Mouse (Mus musculus): ENCODE measurements around the gene Zfp606. TPM values are rescaled to one million over a fixed set of nuclear protein-coding genes. Genes with fewer than 3 reads are reported as not detected.
A peak's percentile ranks its signal among the peaks of the same experiment; 100 is the strongest.

Gene Zfp606
- polyA plus RNA-seq (2014; fragmentation: Nextera tagmentation; extraction: Ambion mirVana) = 21.5 and 25.0 TPM in 2 replicates

DNA sequence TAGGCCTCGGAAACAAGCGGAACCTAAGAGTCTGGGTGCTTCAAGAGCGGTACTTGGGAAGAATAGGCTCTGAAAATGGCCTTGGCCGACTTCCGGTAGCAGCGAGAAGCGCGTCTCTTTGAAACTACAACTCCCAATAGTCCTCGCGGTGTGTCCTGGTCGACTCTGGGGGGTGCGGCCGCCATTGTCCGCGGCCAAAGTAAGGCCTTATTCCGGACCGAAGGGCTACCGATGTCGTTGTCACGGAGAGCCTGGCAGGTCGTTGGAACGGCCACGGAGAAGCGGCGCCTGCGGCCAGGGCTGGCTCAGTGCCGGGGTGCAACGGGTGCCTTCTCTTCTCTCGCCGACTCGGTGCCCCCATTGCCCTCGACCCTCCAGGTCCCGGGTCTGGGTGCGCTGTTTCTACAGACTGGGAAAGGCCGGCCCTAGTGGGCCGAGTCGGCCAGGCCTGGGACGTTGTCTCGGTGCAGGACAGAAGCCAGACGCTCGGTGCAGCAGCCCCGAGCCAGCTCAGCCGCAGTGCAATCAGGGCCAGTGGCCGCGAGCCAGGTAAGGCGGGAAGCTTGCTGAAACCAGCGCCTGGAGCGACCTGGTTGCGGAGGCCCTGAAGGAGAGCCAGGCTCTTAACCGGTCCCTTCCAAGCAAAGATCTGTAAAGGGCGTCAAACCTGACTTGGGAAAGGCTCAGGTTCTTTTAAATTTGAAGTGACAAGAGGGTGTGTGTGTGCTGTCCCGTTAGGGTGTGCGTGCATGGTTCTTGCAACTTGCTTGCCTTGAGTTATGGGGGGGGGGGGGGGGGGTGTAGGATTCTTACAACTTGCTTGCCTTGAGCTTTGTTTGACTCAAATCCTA is at the start of gene Zfp606:
Zfp606 (plus strand) TSS at position 136 of the 851 bp plus-strand sequence.
- under 1% methylated on average over 53 of the region's 53 CpGs for WGBS
- H3K4me2 ChIP-seq (ENCODE audit: low read length) = peak within 1 kb of the TSS; percentile 42
- ATAC-seq (replicated peaks; ENCODE audit: low FRiP score, low TSS enrichment, low read depth) = peak; percentile 97

DNA sequence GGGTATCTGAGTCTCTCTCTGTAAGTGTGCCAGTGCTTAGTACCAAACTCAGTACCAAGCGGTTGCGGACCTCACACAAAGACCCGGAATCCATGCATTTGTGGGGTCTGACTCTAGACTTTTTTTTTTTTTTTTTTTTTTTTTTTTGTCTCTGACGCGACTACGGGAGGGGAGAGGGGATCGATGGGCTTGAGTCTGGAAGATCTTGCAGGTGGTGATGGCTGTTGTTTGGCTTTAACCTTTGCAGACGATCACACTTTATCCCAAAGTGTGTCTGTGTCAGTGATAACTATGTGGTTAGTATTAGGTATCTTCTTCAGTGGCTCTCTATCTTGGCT is 885 bp downstream of the Zfp606 start:
- H3K9me3 ChIP-seq (ENCODE audit: control insufficient read depth, low read length) = peaks cover 17% of the 10 kb centered on the region
- H3K27ac ChIP-seq (ENCODE audit: low read depth) = peak overlapping the region; percentile 86; the same call in 1 of the 2 replicates
- peak overlapping the region; percentile 97 for H3K4me3 ChIP-seq (ENCODE audit: low read depth, low read length)
- H3K4me2 ChIP-seq (ENCODE audit: low read length) = peak overlapping the region; percentile 42
- ATAC-seq (replicated peaks; ENCODE audit: low FRiP score, low TSS enrichment, low read depth) = peak; percentile 12; the same call in 1 of the 2 replicates
- H3K36me3 ChIP-seq (ENCODE audit: control insufficient read depth, insufficient read depth, low read length) = peaks cover 40% of the 10 kb centered on the region
- no peak for DNase-seq (ENCODE audit: low spot score)
- WGBS = 4% methylated on average over 7 of the region's 8 CpGs
- peak overlapping the region; percentile 98 for H3K9ac ChIP-seq (ENCODE audit: low read length)
- no peaks in the 10 kb centered on the region for H3K4me1 ChIP-seq (replicated peaks; ENCODE audit: control insufficient read depth, insufficient read depth, low read length)
- no peaks in the 10 kb centered on the region for H3K27me3 ChIP-seq (replicated peaks; ENCODE audit: control insufficient read depth, insufficient read depth, low read length)

More for the DNA sequence above, at the start of gene Zfp606:
- peak; percentile 91 for DNase-seq (ENCODE audit: low spot score)
- Histone ChIP-seq H3K27me3 (replicated peaks; ENCODE audit: control insufficient read depth, insufficient read depth, low read length) (no peaks in the 10 kb centered on the region), H3K4me3 (ENCODE audit: low read depth, low read length) (peak within 1 kb of the TSS; percentile 97), H3K36me3 (ENCODE audit: control insufficient read depth, insufficient read depth, low read length) (peaks cover 34% of the 10 kb centered on the region), H3K4me1 (replicated peaks; ENCODE audit: control insufficient read depth, insufficient read depth, low read length) (no peaks in the 10 kb centered on the region), H3K9ac (ENCODE audit: low read length) (peak within 1 kb of the TSS; percentile 98), H3K27ac (ENCODE audit: low read depth) (peak within 1 kb of the TSS; percentile 86), H3K9me3 (ENCODE audit: control insufficient read depth, low read length) (peaks cover 17% of the 10 kb centered on the region)

DNA sequence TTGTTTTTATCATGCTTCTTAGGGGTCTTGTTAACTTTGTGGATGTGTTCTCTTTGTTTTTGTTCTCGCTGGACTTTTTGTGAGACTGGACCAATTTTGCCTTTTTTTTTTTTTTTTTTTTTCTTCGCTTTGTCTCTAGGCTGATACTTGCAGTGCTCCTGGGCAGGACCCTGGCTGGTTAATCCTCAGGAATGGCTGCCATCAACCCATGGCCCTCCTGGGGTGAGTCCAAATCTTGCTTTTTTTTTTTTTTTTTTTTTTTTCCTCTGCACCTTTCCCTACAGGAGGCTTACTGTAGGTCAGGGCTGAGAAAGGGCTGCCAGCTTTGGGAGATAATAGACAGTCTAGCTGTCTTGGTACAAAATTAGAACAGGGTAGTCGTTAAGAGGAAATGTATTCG is 1.4 kb downstream of the Zfp606 start:
- Histone ChIP-seq H3K4me2 (ENCODE audit: low read length) (peak overlapping the region; percentile 42), H3K4me3 (ENCODE audit: low read depth, low read length) (peak overlapping the region; percentile 97), H3K9me3 (ENCODE audit: control insufficient read depth, low read length) (peaks cover 17% of the 10 kb centered on the region), H3K4me1 (replicated peaks; ENCODE audit: control insufficient read depth, insufficient read depth, low read length) (no peaks in the 10 kb centered on the region), H3K27ac (ENCODE audit: low read depth) (no peak overlapping the region), H3K27me3 (replicated peaks; ENCODE audit: control insufficient read depth, insufficient read depth, low read length) (no peaks in the 10 kb centered on the region), H3K36me3 (ENCODE audit: control insufficient read depth, insufficient read depth, low read length) (peaks cover 46% of the 10 kb centered on the region), H3K9ac (ENCODE audit: low read length) (peak overlapping the region; percentile 98; the same call in 1 of the 2 replicates)
- no peak for DNase-seq (ENCODE audit: low spot score)
- ATAC-seq (replicated peaks; ENCODE audit: low FRiP score, low TSS enrichment, low read depth) = no peak
- WGBS = 80% methylated on average over 4 of the region's 4 CpGs

DNA sequence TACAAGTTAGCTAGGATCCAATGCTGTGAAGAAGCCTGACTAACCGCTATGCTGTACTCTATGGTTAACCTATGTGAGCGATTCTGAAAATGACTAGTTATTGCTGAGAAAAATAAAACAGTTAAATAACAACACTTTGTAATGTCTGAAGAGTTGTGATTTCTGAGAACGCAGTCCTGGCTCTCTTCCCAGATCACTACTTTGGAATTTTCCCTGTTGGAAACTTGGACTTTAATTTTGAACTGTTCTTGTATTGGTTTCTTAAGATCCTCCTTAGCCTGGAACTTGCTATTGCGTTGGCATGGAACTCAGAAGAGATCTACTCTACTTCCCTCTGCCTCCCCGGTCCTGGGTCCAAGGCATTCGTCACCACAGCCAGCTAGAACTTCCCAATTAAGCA is 5.7 kb downstream of the Zfp606 start:
- DNase-seq (ENCODE audit: low spot score) (no peak), ATAC-seq (replicated peaks; ENCODE audit: low FRiP score, low TSS enrichment, low read depth) (no peak)
- 98% methylated on average over 6 of the region's 6 CpGs for WGBS
- no peaks in the 10 kb centered on the region for H3K27me3 ChIP-seq (replicated peaks; ENCODE audit: control insufficient read depth, insufficient read depth, low read length)
- H3K9ac ChIP-seq (ENCODE audit: low read length) = no peak overlapping the region
- H3K4me2 ChIP-seq (ENCODE audit: low read length) = no peak overlapping the region
- no peak overlapping the region for H3K4me3 ChIP-seq (ENCODE audit: low read depth, low read length)
- H3K36me3 ChIP-seq (ENCODE audit: control insufficient read depth, insufficient read depth, low read length) = peaks cover 88% of the 10 kb centered on the region
- peaks cover 45% of the 10 kb centered on the region for H3K9me3 ChIP-seq (ENCODE audit: control insufficient read depth, low read length)
- H3K4me1 ChIP-seq (replicated peaks; ENCODE audit: control insufficient read depth, insufficient read depth, low read length) = no peaks in the 10 kb centered on the region
- no peak overlapping the region for H3K27ac ChIP-seq (ENCODE audit: low read depth)

DNA sequence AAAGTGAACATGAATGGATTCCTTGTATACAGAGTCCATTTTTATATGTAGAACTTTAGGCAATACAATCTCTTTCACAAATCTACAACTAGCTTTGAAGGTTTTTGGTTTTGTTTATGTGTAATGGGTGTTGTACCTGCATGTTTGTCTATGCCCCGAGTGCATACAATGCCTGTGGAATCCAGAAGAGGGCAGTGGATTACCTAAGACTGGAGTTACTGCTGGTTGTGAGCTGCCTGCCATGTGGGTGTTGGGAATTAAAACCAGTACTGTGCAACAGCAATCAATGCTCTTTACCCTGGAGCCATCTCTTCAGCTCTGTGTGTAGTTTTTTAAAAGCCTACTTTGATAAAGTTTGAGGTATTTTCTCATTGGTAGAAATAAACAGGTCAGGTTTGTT is 7.9 kb downstream of the Zfp606 start:
- peaks cover 100% of the 10 kb centered on the region for H3K36me3 ChIP-seq (ENCODE audit: control insufficient read depth, insufficient read depth, low read length)
- 97% methylated on average over 1 of the region's 1 CpGs for WGBS
- H3K9me3 ChIP-seq (ENCODE audit: control insufficient read depth, low read length) = peaks cover 55% of the 10 kb centered on the region
- no peak overlapping the region for H3K4me3 ChIP-seq (ENCODE audit: low read depth, low read length)
- H3K9ac ChIP-seq (ENCODE audit: low read length) = no peak overlapping the region
- H3K27me3 ChIP-seq (replicated peaks; ENCODE audit: control insufficient read depth, insufficient read depth, low read length) = no peaks in the 10 kb centered on the region
- ATAC-seq (replicated peaks; ENCODE audit: low FRiP score, low TSS enrichment, low read depth) (no peak), DNase-seq (ENCODE audit: low spot score) (no peak)
- H3K4me1 ChIP-seq (replicated peaks; ENCODE audit: control insufficient read depth, insufficient read depth, low read length) = no peaks in the 10 kb centered on the region
- no peak overlapping the region for H3K27ac ChIP-seq (ENCODE audit: low read depth)
- no peak overlapping the region for H3K4me2 ChIP-seq (ENCODE audit: low read length)

DNA sequence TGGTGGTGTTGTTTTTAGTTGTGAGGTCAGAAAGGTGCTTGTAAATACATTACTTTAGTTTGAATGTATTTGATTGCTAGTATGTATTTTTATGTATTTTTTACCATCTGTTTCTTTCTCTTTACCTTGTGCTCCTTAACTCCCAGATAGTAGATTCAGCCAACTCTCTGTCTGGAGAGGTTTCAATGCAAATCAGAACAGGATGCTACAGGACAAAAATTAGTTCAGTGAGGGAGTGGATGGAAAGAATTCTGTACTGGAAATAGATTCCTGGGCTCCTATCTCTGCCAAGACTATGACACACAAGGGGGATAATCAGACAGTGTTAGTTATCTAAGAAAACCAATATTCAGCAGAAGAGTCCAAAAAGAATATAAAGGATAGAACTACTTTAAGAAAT is 8.6 kb downstream of the Zfp606 start:
- H3K27me3 ChIP-seq (replicated peaks; ENCODE audit: control insufficient read depth, insufficient read depth, low read length) = no peaks in the 10 kb centered on the region
- H3K4me3 ChIP-seq (ENCODE audit: low read depth, low read length) = no peak overlapping the region
- ATAC-seq (replicated peaks; ENCODE audit: low FRiP score, low TSS enrichment, low read depth) (no peak), DNase-seq (ENCODE audit: low spot score) (no peak)
- H3K4me2 ChIP-seq (ENCODE audit: low read length) = no peak overlapping the region
- peaks cover 55% of the 10 kb centered on the region for H3K9me3 ChIP-seq (ENCODE audit: control insufficient read depth, low read length)
- no peaks in the 10 kb centered on the region for H3K4me1 ChIP-seq (replicated peaks; ENCODE audit: control insufficient read depth, insufficient read depth, low read length)
- peaks cover 100% of the 10 kb centered on the region for H3K36me3 ChIP-seq (ENCODE audit: control insufficient read depth, insufficient read depth, low read length)
- H3K9ac ChIP-seq (ENCODE audit: low read length) = no peak overlapping the region
- H3K27ac ChIP-seq (ENCODE audit: low read depth) = no peak overlapping the region

DNA sequence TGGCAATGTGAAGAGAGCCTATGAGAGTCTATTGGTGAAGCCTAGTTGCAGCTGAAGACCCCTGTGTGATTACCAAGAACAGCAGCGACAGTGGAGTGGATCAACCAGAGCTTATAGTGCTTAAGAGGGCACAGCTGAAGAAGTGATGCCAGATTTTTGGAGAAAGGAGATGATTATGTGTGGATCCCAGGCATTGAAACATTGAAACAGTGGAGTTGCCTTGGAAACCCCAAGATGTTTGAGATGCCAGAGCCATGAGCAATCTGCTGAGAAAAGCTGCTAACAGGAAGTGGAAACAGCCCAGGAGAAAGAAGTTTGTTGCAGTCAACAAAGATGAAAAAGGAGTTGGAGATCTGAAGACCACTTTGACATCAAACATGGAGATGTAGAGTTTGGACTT is 32.8 kb downstream of the Zfp606 start:
- WGBS = 64% methylated on average over 1 of the region's 1 CpGs

DNA sequence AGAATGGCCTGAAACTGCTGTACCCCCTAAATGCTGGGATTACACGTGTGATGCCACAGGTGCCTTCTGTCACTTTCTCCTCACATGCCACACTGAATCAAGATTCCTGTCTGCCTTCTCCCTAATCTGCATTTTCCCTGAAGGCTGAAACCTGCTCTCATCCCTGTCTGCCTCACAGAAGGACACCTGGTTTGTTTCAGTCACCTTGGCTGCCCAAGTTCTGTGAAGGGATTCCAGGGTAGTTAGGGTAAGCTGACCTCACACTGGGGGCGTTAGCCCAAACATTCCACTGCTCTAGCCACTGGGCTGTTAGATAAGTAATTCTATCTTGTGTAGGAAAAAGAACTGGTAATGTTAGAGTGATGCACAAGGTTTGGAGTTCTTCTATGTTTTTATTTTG is 34.1 kb downstream of the Zfp606 start, which contains the start of gene 2900092C05Rik:
2900092C05Rik (plus strand) TSS at position 301 of the 400 bp plus-strand sequence.
- no peak for ATAC-seq (replicated peaks; ENCODE audit: low FRiP score, low TSS enrichment, low read depth)

More for the DNA sequence above, 32.8 kb downstream of the Zfp606 start:
- H3K27ac ChIP-seq (ENCODE audit: low read depth) = no peak overlapping the region
- H3K4me2 ChIP-seq (ENCODE audit: low read length) = no peak overlapping the region
- no peaks in the 10 kb centered on the region for H3K9me3 ChIP-seq (ENCODE audit: control insufficient read depth, low read length)
- no peaks in the 10 kb centered on the region for H3K27me3 ChIP-seq (replicated peaks; ENCODE audit: control insufficient read depth, insufficient read depth, low read length)
- no peak overlapping the region for H3K4me3 ChIP-seq (ENCODE audit: low read depth, low read length)
- no peaks in the 10 kb centered on the region for H3K36me3 ChIP-seq (ENCODE audit: control insufficient read depth, insufficient read depth, low read length)
- ATAC-seq (replicated peaks; ENCODE audit: low FRiP score, low TSS enrichment, low read depth) = no peak
- H3K9ac ChIP-seq (ENCODE audit: low read length) = no peak overlapping the region
- no peak for DNase-seq (ENCODE audit: low spot score)
- no peaks in the 10 kb centered on the region for H3K4me1 ChIP-seq (replicated peaks; ENCODE audit: control insufficient read depth, insufficient read depth, low read length)

More for the DNA sequence above, 34.1 kb downstream of the Zfp606 start, which contains the start of gene 2900092C05Rik:
- no peaks in the 10 kb centered on the region for H3K4me1 ChIP-seq (replicated peaks; ENCODE audit: control insufficient read depth, insufficient read depth, low read length)
- no peak within 1 kb of the TSS for H3K4me2 ChIP-seq (ENCODE audit: low read length)
- DNase-seq (ENCODE audit: low spot score) = no peak
- no peak within 1 kb of the TSS for H3K9ac ChIP-seq (ENCODE audit: low read length)
- no peak within 1 kb of the TSS for H3K27ac ChIP-seq (ENCODE audit: low read depth)
- no peaks in the 10 kb centered on the region for H3K36me3 ChIP-seq (ENCODE audit: control insufficient read depth, insufficient read depth, low read length)
- no peak within 1 kb of the TSS for H3K4me3 ChIP-seq (ENCODE audit: low read depth, low read length)
- WGBS = 51% methylated on average over 2 of the region's 2 CpGs
- no peaks in the 10 kb centered on the region for H3K27me3 ChIP-seq (replicated peaks; ENCODE audit: control insufficient read depth, insufficient read depth, low read length)
- no peaks in the 10 kb centered on the region for H3K9me3 ChIP-seq (ENCODE audit: control insufficient read depth, low read length)
